Mouse (Mus musculus): ENCODE measurements at regions not wholly inside any gene's neighbourhood (a gene's known extent, or its start where the extent isn't known, plus 50 kb on each side); places are given as distances from the start of the nearest gene placed in this dataset.

DNA sequence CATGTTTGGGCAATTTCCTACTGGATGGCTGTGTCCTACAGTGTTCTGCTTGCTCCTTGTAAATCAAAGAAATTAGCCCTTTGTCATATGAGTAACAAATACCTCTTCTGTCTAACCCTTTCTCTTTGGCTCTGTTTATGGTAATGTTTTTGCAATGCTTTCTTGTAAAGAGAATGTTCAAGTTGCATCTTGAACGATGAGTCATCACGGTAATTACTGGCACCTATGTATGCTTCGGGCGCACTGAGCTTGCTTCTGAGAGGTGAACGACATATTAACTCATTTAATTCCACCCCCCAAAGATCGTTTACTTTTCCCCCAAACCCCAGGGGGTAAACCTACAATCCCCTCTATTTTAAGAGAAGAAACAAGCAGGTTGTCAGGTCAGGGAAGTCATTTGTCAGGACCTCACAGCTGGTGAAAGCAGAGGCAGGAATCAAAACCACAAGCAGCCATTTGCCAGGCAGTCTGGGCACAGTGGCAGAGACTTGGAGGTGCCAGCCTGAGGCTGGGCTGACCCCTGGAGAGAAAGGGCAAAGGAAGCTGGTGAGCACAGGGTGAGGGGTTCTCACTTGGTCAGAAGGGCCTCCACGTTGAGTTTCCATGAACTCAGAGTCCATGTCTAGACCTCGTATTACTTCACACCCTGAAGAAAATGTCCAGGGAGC lies 87.6 kb upstream of the Atp1a1 start:
- H3K27ac ChIP-seq (replicated peaks): no peak overlapping the region
- WGBS: 81% methylated on average over 8 of the region's 8 CpGs
- peaks cover 4% of the 10 kb centered on the region; the same call in 1 of the 2 replicates for H3K4me1 ChIP-seq
- H3K9me3 ChIP-seq: no peaks in the 10 kb centered on the region
- no peak overlapping the region for H3K4me3 ChIP-seq
- no peak for ATAC-seq (ENCODE audit: extremely low read depth, insufficient number of reproducible peaks, low FRiP score, low TSS enrichment)
- H3K9ac ChIP-seq: no peak overlapping the region
- H3K36me3 ChIP-seq: no peaks in the 10 kb centered on the region
- no peak overlapping the region for H3K4me2 ChIP-seq
- H3K27me3 ChIP-seq (replicated peaks): no peaks in the 10 kb centered on the region

DNA sequence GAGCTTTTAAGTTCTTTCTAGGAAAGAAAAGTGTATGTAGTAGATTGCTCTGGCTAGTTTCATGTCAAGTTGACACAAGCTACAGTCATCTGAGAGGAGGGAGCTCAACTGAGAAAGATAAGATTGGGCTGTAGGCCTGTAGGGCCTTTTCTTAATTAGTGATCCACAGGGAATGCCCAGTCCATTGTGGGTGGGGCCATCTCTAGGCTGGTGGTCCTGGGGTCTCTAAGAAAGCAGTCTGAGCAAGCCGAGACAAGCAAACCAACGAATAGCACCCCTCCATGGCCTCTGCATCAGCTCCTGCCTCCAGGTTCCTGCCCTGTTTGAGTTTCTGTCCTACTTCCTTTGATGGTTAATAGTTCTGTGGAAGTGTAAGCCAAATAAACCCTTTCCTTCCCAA lies 86.3 kb upstream of the Atp1a1 start:
- no peaks in the 10 kb centered on the region for H3K9me3 ChIP-seq
- H3K9ac ChIP-seq: no peak overlapping the region
- H3K4me1 ChIP-seq: peaks cover 4% of the 10 kb centered on the region; the same call in 1 of the 2 replicates
- WGBS: 44% methylated on average over 2 of the region's 2 CpGs
- H3K27me3 ChIP-seq (replicated peaks): no peaks in the 10 kb centered on the region
- H3K27ac ChIP-seq (replicated peaks): no peak overlapping the region
- H3K4me3 ChIP-seq: no peak overlapping the region
- no peak for ATAC-seq (ENCODE audit: extremely low read depth, insufficient number of reproducible peaks, low FRiP score, low TSS enrichment)
- H3K36me3 ChIP-seq: no peaks in the 10 kb centered on the region
- no peak overlapping the region for H3K4me2 ChIP-seq

DNA sequence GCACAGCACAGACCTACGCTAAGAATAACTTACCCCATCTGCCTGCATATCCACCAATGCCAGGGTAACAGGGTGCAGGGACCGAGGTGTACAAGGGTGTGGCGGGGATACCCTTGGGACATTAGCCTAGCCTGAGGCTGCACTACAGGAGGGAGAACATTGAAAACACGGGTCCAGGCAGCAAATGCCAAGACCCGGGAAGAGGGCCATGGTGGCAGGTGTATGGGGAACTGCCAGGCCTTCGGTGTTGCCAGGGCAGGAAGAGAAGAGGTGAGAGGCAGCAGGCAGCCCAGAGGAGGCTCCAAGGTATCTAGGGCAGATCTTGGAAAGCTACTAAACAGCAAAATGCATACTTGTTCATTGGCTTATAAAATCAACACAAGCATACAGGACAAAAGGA lies 85.7 kb upstream of the Atp1a1 start:
- no peak overlapping the region for H3K27ac ChIP-seq (replicated peaks)
- H3K36me3 ChIP-seq: no peaks in the 10 kb centered on the region
- no peak for ATAC-seq (ENCODE audit: extremely low read depth, insufficient number of reproducible peaks, low FRiP score, low TSS enrichment)
- no peak overlapping the region for H3K4me2 ChIP-seq
- no peaks in the 10 kb centered on the region for H3K9me3 ChIP-seq
- H3K9ac ChIP-seq: no peak overlapping the region
- WGBS: 72% methylated on average over 6 of the region's 6 CpGs
- H3K27me3 ChIP-seq (replicated peaks): no peaks in the 10 kb centered on the region
- no peak overlapping the region for H3K4me3 ChIP-seq
- H3K4me1 ChIP-seq: peaks cover 4% of the 10 kb centered on the region; the same call in 1 of the 2 replicates

DNA sequence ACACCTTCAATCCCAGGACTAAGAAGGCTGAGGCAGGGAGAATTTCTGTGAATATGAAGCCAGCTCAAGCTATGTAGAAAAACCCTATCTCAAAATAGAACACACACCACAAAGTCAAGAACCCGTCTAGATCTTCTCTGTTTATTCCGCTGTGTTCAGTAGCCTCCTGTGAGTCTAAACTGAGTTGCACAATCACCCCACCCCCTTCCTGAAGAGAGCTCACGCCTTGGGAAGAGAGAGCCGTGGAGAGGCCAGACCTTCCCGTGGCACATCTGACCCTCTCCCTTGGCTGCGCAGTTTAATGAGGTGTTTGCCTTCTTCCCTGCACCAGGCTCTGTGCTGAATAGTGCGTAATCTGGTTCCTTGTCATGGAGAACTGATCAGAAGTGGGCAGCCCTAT lies 80.7 kb upstream of the Atp1a1 start:
- Histone ChIP-seq H3K9ac (no peak overlapping the region), H3K4me2 (no peak overlapping the region), H3K9me3 (no peaks in the 10 kb centered on the region), H3K36me3 (no peaks in the 10 kb centered on the region), H3K4me3 (no peak overlapping the region), H3K4me1 (peaks cover 4% of the 10 kb centered on the region; the same call in 1 of the 2 replicates), H3K27me3 (replicated peaks) (no peaks in the 10 kb centered on the region), H3K27ac (replicated peaks) (no peak overlapping the region)
- no peak for ATAC-seq (ENCODE audit: extremely low read depth, insufficient number of reproducible peaks, low FRiP score, low TSS enrichment)
- WGBS: 61% methylated on average over 7 of the region's 7 CpGs

DNA sequence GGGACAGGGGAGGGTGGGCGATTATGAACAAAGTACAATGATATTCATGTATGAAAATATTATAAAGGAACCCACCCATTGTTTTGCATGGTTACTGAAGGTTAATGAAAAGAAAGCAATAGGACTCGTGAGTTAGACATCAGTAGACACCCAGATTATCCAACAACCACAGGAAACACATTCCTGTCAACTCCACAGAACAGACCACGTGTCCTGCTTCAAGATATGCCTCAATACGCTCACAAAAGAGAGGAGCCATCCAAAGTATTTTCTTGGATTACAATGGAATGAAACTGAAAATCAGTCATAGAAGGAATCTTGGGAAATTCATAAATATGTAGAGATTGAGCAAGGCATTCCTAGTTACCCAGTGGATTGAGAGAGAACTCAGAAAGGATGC lies 68.5 kb upstream of the Atp1a1 start:
- H3K36me3 ChIP-seq: no peaks in the 10 kb centered on the region
- H3K4me1 ChIP-seq: peaks cover 13% of the 10 kb centered on the region
- no peak for ATAC-seq (ENCODE audit: extremely low read depth, insufficient number of reproducible peaks, low FRiP score, low TSS enrichment)
- no peak overlapping the region for H3K4me3 ChIP-seq
- no peak overlapping the region for H3K27ac ChIP-seq (replicated peaks)
- WGBS: 53% methylated on average over 4 of the region's 4 CpGs
- no peaks in the 10 kb centered on the region for H3K27me3 ChIP-seq (replicated peaks)
- no peaks in the 10 kb centered on the region for H3K9me3 ChIP-seq
- no peak overlapping the region for H3K4me2 ChIP-seq
- no peak overlapping the region for H3K9ac ChIP-seq

DNA sequence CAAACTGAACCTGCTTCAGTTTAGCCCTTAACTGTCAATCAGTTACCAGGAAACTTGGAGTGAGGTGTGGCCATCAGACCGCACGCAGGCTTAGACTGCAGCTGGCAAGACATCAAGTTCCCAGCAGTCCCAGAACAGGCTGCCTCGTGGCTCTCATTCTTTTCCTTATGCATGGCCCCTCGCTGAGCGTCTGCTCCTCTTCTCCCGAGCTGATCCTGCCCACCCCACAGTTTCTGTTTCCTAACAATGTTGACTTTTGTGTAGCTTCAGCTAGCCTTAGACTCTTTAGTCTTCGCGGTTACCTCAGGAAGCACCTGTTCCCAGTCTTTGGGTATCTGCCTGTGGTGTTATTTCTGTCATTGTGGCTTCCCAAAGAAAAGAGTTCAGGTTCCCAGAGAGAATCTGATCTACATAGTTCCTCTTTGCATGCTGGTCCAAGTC lies 66.1 kb upstream of the Atp1a1 start:
- Histone ChIP-seq H3K4me3 (no peak overlapping the region), H3K36me3 (no peaks in the 10 kb centered on the region), H3K27ac (replicated peaks) (no peak overlapping the region), H3K9ac (no peak overlapping the region), H3K27me3 (replicated peaks) (no peaks in the 10 kb centered on the region), H3K9me3 (no peaks in the 10 kb centered on the region), H3K4me2 (no peak overlapping the region), H3K4me1 (peaks cover 13% of the 10 kb centered on the region)
- 32% methylated on average over 8 of the region's 8 CpGs for WGBS
- no peak for ATAC-seq (ENCODE audit: extremely low read depth, insufficient number of reproducible peaks, low FRiP score, low TSS enrichment)

DNA sequence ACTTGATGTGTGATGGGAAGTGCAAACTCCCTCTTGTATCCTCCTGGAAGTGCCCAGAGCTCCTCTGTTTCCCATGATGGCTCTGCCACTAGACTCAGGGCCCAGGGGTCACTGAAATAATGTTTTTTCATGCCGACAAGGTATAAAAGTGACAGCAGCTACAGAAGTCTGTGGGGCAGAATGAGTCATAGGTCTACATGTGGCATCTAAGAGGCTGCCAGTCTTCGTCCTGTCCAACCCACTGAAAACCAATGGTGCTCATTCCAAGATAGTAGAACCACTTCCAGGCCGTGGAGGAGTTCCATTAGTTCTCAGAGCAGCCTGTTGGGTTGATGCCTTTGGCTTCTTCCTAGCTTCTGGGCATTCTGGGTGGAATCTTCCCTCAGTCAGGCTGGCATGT lies 65.3 kb upstream of the Atp1a1 start:
- Histone ChIP-seq H3K27me3 (replicated peaks) (no peaks in the 10 kb centered on the region), H3K27ac (replicated peaks) (no peak overlapping the region), H3K4me1 (peaks cover 13% of the 10 kb centered on the region), H3K9ac (no peak overlapping the region), H3K9me3 (no peaks in the 10 kb centered on the region), H3K36me3 (no peaks in the 10 kb centered on the region), H3K4me2 (no peak overlapping the region), H3K4me3 (no peak overlapping the region)
- ATAC-seq (ENCODE audit: extremely low read depth, insufficient number of reproducible peaks, low FRiP score, low TSS enrichment): no peak
- 82% methylated on average over 3 of the region's 3 CpGs for WGBS

DNA sequence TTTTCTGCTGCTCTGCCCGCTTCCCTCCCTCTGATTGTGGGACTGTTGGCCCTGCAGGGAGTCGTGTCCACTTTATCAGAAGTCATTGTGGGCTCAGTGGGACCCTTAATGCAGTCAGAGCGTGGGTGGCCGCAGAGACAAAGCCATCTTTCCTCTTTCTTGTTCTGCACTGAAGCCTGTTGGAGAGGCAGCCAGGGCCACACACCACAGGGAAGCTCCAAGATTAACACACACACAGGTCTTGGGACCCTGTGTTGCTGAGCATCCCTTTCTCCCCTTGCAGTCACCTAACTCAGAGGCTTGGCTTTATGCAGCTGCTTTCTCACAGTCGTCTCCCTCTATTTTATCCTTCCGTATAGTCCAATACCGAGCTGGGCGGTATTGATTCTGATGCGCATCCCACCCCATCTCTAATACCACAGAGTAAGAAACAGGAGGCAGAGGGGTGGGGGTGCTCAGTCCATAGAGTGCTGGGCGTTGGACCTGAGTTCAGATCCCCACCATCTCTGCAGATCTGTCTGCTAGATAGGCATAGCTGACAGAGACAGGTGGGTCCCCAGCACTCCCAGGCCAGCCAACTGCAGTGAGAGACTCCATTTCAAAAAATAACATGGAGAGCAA lies 63.4 kb upstream of the Atp1a1 start:
- no peaks in the 10 kb centered on the region for H3K9me3 ChIP-seq
- H3K27me3 ChIP-seq (replicated peaks): no peaks in the 10 kb centered on the region
- peaks cover 11% of the 10 kb centered on the region for H3K4me1 ChIP-seq
- no peak for ATAC-seq (ENCODE audit: extremely low read depth, insufficient number of reproducible peaks, low FRiP score, low TSS enrichment)
- no peak overlapping the region for H3K4me3 ChIP-seq
- no peak overlapping the region for H3K4me2 ChIP-seq
- no peak overlapping the region for H3K9ac ChIP-seq
- H3K36me3 ChIP-seq: no peaks in the 10 kb centered on the region
- WGBS: 72% methylated on average over 10 of the region's 10 CpGs
- H3K27ac ChIP-seq (replicated peaks): no peak overlapping the region

DNA sequence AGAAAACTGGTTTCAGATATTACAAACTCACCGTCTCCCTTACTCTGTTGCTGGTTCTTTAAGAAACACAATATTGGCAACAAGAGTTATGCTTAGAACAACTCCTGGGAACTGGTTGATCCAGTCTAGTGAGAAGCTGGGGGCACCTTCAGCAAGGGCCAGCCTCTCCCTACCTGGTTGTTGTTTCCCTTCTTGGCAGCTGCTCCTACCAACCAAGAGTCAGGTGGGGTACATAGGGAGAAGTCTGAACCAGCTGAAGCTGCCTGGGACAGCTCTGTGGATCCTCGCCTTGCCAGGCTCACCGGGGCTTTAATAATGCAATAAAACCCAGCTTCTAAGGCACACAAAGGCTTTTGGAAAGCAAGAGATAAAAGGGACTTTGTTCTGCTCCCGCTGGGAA lies 62.7 kb upstream of the Atp1a1 start:
- Histone ChIP-seq H3K4me1 (peaks cover 11% of the 10 kb centered on the region), H3K9ac (no peak overlapping the region), H3K36me3 (no peaks in the 10 kb centered on the region), H3K27ac (replicated peaks) (no peak overlapping the region), H3K4me2 (no peak overlapping the region), H3K4me3 (no peak overlapping the region), H3K27me3 (replicated peaks) (no peaks in the 10 kb centered on the region), H3K9me3 (no peaks in the 10 kb centered on the region)
- 61% methylated on average over 4 of the region's 4 CpGs for WGBS
- no peak for ATAC-seq (ENCODE audit: extremely low read depth, insufficient number of reproducible peaks, low FRiP score, low TSS enrichment)

DNA sequence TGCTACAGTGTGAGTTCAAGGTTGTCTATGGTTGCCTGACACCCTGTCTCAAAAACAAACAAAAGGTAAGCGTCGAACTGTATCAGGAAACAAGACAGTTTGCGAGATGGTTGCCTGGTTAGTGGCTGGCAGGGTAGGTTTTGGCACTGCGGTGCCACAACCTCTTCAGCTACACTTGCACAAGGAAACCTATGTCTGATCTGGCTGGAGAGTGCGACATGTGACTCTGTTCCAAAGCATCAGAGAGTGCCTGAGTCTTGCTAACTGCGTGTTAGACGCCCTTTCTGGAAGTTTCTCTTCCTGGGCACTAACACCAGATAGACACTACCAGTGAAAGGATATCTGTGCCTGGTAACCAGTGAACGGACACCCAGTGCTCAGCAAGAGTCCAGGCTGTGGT lies 62.1 kb upstream of the Atp1a1 start:
- peaks cover 11% of the 10 kb centered on the region for H3K4me1 ChIP-seq
- H3K4me3 ChIP-seq: no peak overlapping the region
- H3K27ac ChIP-seq (replicated peaks): no peak overlapping the region
- WGBS: 79% methylated on average over 8 of the region's 8 CpGs
- H3K9me3 ChIP-seq: no peaks in the 10 kb centered on the region
- no peak overlapping the region for H3K9ac ChIP-seq
- ATAC-seq (ENCODE audit: extremely low read depth, insufficient number of reproducible peaks, low FRiP score, low TSS enrichment): no peak
- H3K36me3 ChIP-seq: no peaks in the 10 kb centered on the region
- H3K4me2 ChIP-seq: no peak overlapping the region
- no peaks in the 10 kb centered on the region for H3K27me3 ChIP-seq (replicated peaks)

DNA sequence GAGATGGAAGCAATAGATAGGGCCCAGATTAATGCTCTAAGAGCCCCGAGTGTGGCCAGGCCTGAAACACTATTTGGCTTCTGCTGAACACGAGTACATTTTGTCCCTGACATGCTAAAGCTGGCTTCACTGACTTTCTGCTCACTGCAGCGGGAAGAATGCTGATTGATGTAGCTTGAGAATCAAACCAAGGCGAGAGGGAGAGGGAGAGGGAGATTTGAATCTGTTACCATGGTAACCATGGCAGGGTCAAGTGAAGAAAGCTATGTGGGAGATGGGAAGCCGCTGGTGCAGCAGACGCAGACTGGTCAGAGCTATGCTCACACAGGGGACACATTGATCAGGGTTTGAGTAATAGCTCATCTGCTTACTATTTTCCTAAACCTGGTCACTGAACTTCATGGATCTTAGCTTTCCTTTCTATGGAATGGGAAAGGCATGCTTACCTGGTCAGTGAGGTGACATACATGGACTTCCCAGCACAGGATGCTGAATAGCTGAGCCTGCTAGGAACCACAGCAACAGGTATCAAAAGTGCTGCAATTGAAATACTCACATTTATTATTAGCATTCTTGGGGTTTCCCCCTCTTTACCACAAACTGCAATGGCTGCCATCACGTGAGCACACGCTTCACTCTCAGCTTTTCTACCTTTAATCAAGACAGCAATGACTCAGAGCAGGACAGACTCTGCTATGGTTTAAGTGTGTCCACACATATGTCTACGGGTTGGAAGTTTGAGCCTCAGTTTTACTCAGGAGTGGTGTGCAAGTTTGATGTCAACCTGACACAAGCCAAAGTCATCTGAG lies 56.9 kb upstream of the Atp1a1 start:
- H3K36me3 ChIP-seq: no peaks in the 10 kb centered on the region
- no peak for ATAC-seq (ENCODE audit: extremely low read depth, insufficient number of reproducible peaks, low FRiP score, low TSS enrichment)
- H3K4me1 ChIP-seq: 0 out of 2 replicates have a peak, but pooled peaks cover 5% of the 10 kb centered on the region
- no peaks in the 10 kb centered on the region for H3K27me3 ChIP-seq (replicated peaks)
- H3K27ac ChIP-seq (replicated peaks): no peak overlapping the region
- H3K4me3 ChIP-seq: no peak overlapping the region
- 45% methylated on average over 9 of the region's 9 CpGs for WGBS
- no peak overlapping the region for H3K4me2 ChIP-seq
- no peaks in the 10 kb centered on the region for H3K9me3 ChIP-seq
- no peak overlapping the region for H3K9ac ChIP-seq
